Mouse (Mus musculus) forebrain, embryonic 16.5 days (tissue): Measurements from ENCODE around the gene Nvl. TPM values are rescaled to one million over a fixed set of nuclear protein-coding genes. Genes with fewer than 3 reads are reported as not detected.

ENCODE experiments used
- ATAC-seq: fragments of 200-750 bp; cut with Nextera tagmentation; 2 replicates; pipeline ENCODE4 v1.8.0; 2017; ENCODE audit warnings: mild to moderate bottlenecking, moderate library complexity
- H3K27ac ChIP-seq: fragments of 300-500 bp; sonication (generic); 2 replicates; pipeline ENCODE4 v1.5.1; 2014; ENCODE audit warnings: low read length, control low read depth
- H3K27me3 ChIP-seq: fragments of 300-500 bp; sonication (generic); replicated peaks from 2 replicates; pipeline ENCODE4 v1.6.1; 2014; ENCODE audit warnings: low read length; ENCODE audit not compliant: control insufficient read depth, insufficient read depth
- H3K36me3 ChIP-seq: fragments of 300-500 bp; sonication (generic); 2 replicates; pipeline ENCODE4 v1.6.1; 2014; ENCODE audit not compliant: control insufficient read depth, insufficient read depth
- H3K4me1 ChIP-seq: fragments of 300-500 bp; sonication (generic); replicated peaks from 2 replicates; pipeline ENCODE4 v1.6.1; 2014; ENCODE audit warnings: low read length; ENCODE audit not compliant: control insufficient read depth, insufficient read depth
- H3K4me2 ChIP-seq: fragments of 300-500 bp; sonication (generic); 2 replicates; pipeline ENCODE4 v1.6.1; 2014; ENCODE audit warnings: mild to moderate bottlenecking, low read length, control low read depth
- H3K4me3 ChIP-seq: fragments of 300-500 bp; sonication (generic); replicated peaks from 2 replicates; pipeline ENCODE4 v1.5.1; 2014; ENCODE audit warnings: mild to moderate bottlenecking, low read length, control low read depth
- H3K9ac ChIP-seq: fragments of 300-500 bp; sonication (generic); replicated peaks from 2 replicates; pipeline ENCODE4 v1.6.1; 2014; ENCODE audit warnings: low read depth, low read length, control low read depth
- H3K9me3 ChIP-seq: fragments of 300-500 bp; sonication (generic); 2 replicates; pipeline ENCODE4 v1.6.1; 2016; ENCODE audit warnings: low read length; ENCODE audit not compliant: control insufficient read depth
- WGBS: fragments of 180-500 bp; shearing (Covaris S2); extraction: QIAGEN DNeasy Blood & Tissue Kit; methylation state at CpG from one replicate; pipeline ENCODE4 v1.1.7; 2014; 5-methylcytosine and 5-hydroxymethylcytosine counted together
- polyA plus RNA-seq: library from polyadenylated mRNA; unstranded; fragments of >200 nt; fragmentation: Nextera tagmentation; extraction: Ambion mirVana; gene quantifications from 2 replicates; pipeline ENCODE4 v1.2.1, GENCODE M21; 2015

Nvl gene
- polyA plus RNA-seq, 1 experiment from 2014 or later = 51.4 TPM

DNA sequence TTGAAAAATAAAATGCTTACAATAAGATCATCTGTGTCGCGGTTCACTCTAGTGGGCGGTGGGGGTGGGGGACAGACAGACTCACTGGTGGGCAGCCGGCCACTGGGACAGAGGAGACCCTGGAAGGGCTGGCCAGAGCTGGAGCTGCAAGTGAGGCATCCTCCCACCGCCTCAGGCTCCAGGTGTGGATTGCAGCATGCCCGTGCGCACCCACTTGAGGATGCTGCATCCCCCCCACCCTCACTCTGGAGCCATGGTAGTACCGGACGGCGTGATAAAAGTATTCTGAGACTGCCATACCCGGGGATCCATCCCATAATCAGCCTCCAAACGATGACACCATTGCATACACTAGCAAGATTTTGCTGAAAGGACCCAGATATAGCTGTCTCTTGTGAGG, 54.0 kb downstream of the Nvl start:
- Histone ChIP-seq H3K4me1 (no peaks in the 10 kb centered on the region), H3K36me3 (peaks cover 29% of the 10 kb centered on the region), H3K9me3 (no peaks in the 10 kb centered on the region), H3K27me3 (no peaks in the 10 kb centered on the region), H3K27ac (no peak overlapping the region), H3K4me2 (no peak overlapping the region), H3K4me3 (no peak overlapping the region), H3K9ac (no peak overlapping the region)
- ATAC-seq = no peak
- WGBS = 81% methylated on average over 12 of the region's 12 CpGs

GRCm38 (mm10) chr1:181084021-181084420, 60.0 kb downstream of the Nvl start:
- Histone ChIP-seq H3K27ac (no peak overlapping the region), H3K4me3 (no peak overlapping the region), H3K4me1 (no peaks in the 10 kb centered on the region), H3K27me3 (no peaks in the 10 kb centered on the region), H3K9ac (no peak overlapping the region), H3K4me2 (no peak overlapping the region), H3K9me3 (no peaks in the 10 kb centered on the region), H3K36me3 (no peaks in the 10 kb centered on the region)
- 47% methylated on average over 2 of the region's 2 CpGs for WGBS
- no peak for ATAC-seq

GRCm38 (mm10) chr1:181073075-181073474, 70.9 kb downstream of the Nvl start:
- H3K27ac ChIP-seq = no peak overlapping the region
- no peaks in the 10 kb centered on the region for H3K36me3 ChIP-seq
- no peak overlapping the region for H3K9ac ChIP-seq
- ATAC-seq = no peak
- H3K9me3 ChIP-seq = no peaks in the 10 kb centered on the region
- no peak overlapping the region for H3K4me3 ChIP-seq
- WGBS = 50% methylated on average over 5 of the region's 5 CpGs
- H3K4me2 ChIP-seq = no peak overlapping the region
- no peaks in the 10 kb centered on the region for H3K4me1 ChIP-seq
- no peaks in the 10 kb centered on the region for H3K27me3 ChIP-seq

- H3K9ac ChIP-seq = no peak overlapping the region
- no peaks in the 10 kb centered on the region for H3K9me3 ChIP-seq
- ATAC-seq = no peak
- H3K4me1 ChIP-seq = no peaks in the 10 kb centered on the region
- no peak overlapping the region for H3K4me3 ChIP-seq
- no peaks in the 10 kb centered on the region for H3K36me3 ChIP-seq
- H3K4me2 ChIP-seq = no peak overlapping the region
- no peak overlapping the region for H3K27ac ChIP-seq
- WGBS = 74% methylated on average over 11 of the region's 11 CpGs
- H3K27me3 ChIP-seq = no peaks in the 10 kb centered on the region
Measured at GRCm38 (mm10) chr1:181069671-181070070, 74.3 kb downstream of the Nvl start.

GRCm38 (mm10) chr1:181068344-181068743, 75.7 kb downstream of the Nvl start:
- Histone ChIP-seq H3K36me3 (no peaks in the 10 kb centered on the region), H3K9me3 (no peaks in the 10 kb centered on the region), H3K4me1 (no peaks in the 10 kb centered on the region), H3K9ac (no peak overlapping the region), H3K27me3 (no peaks in the 10 kb centered on the region), H3K4me2 (no peak overlapping the region), H3K4me3 (no peak overlapping the region), H3K27ac (no peak overlapping the region)
- ATAC-seq = no peak
- 78% methylated on average over 1 of the region's 1 CpGs for WGBS

DNA sequence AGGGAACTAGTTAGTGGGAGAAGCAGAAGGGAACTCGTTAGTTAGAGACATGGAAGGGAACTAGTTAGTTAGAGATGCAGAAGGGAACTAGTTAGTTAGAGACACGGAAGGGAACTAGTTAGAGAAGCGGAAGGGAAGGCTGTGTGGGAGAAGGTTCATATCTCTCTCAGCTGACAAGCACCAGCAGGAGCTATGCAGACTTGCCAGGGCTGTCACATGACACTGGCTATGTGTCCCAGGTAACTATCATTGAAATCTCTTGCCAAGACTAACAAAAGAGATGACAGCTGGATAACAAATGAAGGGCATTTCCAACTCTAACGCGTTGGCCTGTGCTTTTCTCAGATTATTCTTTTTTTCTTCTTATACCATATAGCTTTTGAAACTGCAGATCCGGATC, 79.4 kb downstream of the Nvl start:
- Histone ChIP-seq H3K9ac (no peak overlapping the region), H3K9me3 (no peaks in the 10 kb centered on the region), H3K4me3 (no peak overlapping the region), H3K4me2 (no peak overlapping the region), H3K27me3 (no peaks in the 10 kb centered on the region), H3K4me1 (no peaks in the 10 kb centered on the region), H3K36me3 (no peaks in the 10 kb centered on the region), H3K27ac (no peak overlapping the region)
- 86% methylated on average over 6 of the region's 6 CpGs for WGBS
- ATAC-seq = no peak

DNA sequence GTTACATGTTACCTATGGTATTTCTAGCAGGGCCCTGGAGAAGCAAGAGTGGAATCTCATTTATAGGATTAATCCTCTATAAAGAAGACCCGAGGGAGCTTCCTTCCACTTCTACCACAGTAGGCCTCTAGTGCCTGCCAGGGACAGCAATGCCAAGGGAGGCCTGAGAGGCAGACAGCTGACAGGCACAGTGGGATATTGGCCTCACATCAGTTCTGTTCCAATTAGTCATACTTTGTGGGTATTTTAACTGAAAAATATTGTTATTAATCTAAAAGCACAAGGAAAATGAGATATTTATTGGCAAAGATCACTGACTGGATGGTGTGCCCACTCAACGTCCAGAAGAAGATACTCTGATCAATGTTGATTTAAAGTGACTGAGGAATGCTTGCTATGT, 80.0 kb downstream of the Nvl start:
- Histone ChIP-seq H3K4me1 (no peaks in the 10 kb centered on the region), H3K4me2 (no peak overlapping the region), H3K27ac (no peak overlapping the region), H3K4me3 (no peak overlapping the region), H3K9ac (no peak overlapping the region), H3K36me3 (no peaks in the 10 kb centered on the region), H3K27me3 (no peaks in the 10 kb centered on the region), H3K9me3 (no peaks in the 10 kb centered on the region)
- ATAC-seq = no peak
- WGBS = 68% methylated on average over 2 of the region's 2 CpGs

DNA sequence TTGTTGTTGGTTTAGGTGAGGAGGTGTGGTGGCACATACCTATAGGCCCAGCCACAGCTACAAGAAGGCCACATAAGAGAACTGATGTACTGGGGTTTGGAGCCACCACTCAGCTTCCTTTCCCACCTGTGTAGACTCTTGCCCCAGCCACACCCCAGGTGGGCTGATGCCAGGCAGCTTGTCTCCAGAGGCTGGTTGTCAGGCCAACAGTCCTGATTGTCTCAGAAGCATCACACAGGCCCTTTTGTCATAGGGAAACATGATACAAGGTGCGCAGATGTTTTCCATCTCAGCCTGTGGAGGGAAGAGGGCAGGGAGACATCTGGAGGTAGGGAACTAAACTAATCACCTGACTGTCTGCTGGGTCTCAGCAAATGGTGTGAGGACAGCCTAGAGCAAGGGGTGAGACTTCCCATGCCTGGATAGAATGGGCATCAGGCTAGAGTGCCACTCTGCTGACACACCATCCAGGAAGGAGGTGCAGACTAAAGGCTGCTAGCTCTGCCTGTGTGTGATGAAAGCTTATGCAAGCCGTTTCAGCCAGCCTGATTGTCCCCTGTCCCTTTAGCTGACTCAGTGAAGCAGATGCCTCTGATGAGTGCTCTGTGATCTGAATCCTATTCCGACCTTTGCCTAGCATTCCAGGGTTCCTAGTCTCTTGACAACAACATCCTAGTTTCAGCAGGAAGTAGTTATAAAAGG, 82.1 kb downstream of the Nvl start:
- WGBS = 68% methylated on average over 3 of the region's 3 CpGs
- no peaks in the 10 kb centered on the region for H3K27me3 ChIP-seq
- no peak for ATAC-seq

DNA sequence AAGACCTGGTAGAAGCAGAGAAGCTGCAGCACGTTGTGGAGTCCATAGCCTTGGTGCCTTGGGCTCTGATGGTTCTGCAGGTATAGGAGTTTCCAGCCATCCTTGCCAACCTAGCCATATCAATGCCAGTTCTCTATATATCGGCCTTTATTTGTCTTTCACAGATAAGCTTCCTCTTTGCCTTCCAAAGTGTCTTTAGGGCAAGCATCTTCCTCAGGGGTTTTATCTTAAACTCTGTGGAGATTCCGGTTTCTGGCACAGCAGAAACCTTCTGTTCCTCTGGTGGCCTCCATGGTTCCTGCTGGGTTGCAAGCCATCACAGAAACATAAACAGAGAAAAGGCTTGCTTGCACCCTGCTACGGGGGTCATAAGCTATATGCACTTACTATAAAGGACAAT, 91.1 kb downstream of the Nvl start:
- Histone ChIP-seq H3K4me3 (no peak overlapping the region), H3K27me3 (no peaks in the 10 kb centered on the region), H3K27ac (no peak overlapping the region), H3K4me2 (no peak overlapping the region), H3K9me3 (no peaks in the 10 kb centered on the region), H3K36me3 (no peaks in the 10 kb centered on the region), H3K4me1 (no peaks in the 10 kb centered on the region), H3K9ac (no peak overlapping the region)
- 90% methylated on average over 4 of the region's 4 CpGs for WGBS
- ATAC-seq = no peak

More for the DNA sequence above, 82.1 kb downstream of the Nvl start:
- H3K4me1 ChIP-seq = no peaks in the 10 kb centered on the region
- no peak overlapping the region for H3K4me2 ChIP-seq
- no peak overlapping the region for H3K9ac ChIP-seq
- no peaks in the 10 kb centered on the region for H3K36me3 ChIP-seq
- H3K9me3 ChIP-seq = no peaks in the 10 kb centered on the region
- H3K4me3 ChIP-seq = no peak overlapping the region
- H3K27ac ChIP-seq = no peak overlapping the region

- no peak within 1 kb of the TSS for H3K27ac ChIP-seq
- H3K9ac ChIP-seq = no peak within 1 kb of the TSS
- no peak within 1 kb of the TSS for H3K4me2 ChIP-seq
- H3K4me3 ChIP-seq = no peak within 1 kb of the TSS
- no peaks in the 10 kb centered on the region for H3K27me3 ChIP-seq
- ATAC-seq = no peak
- no peaks in the 10 kb centered on the region for H3K4me1 ChIP-seq
- 88% methylated on average over 6 of the region's 6 CpGs for WGBS
- H3K36me3 ChIP-seq = no peaks in the 10 kb centered on the region
- no peaks in the 10 kb centered on the region for H3K9me3 ChIP-seq
Measured at GRCm38 (mm10) chr1:181050937-181051336, 93.1 kb downstream of the Nvl start, which contains the start of gene 9130409I23Rik. Gene 9130409I23Rik (plus strand): TSS chr1:181051237.
